Mouse (Mus musculus): ENCODE data around the gene 2310057J18Rik. TPM values are rescaled to one million over a fixed set of nuclear protein-coding genes. Genes with fewer than 3 reads are reported as not detected.
"Not testable (repeated sequence)": the region's sequence is repeated elsewhere in the genome, so short reads cannot be mapped to it uniquely, and the experiment has no call there.

2310057J18Rik gene
- polyA plus RNA-seq (2016; fragmentation: Nextera tagmentation; extraction: Ambion mirVana) = not detected in 2 replicates

DNA sequence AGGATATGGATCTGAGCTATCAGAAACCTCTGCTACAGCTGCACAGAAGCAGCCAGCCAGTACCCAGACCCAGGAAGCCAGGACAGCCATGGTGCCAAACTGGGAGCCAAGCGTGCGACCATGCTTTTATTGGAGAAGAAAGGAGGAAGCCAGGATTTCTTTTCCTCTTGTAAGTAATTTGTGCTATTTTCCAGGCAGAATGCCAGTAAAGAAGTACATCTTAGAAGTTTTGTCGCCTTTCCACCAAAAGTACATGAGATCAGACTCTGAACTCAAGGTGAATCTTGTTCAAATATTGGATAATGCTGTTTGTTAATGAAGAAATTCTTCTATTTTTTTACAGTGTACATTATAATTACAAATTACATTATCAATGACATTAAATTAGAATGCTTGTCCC is at the start of gene 2310057J18Rik:
TSS of gene 2310057J18Rik (minus strand) at position 101 of the 400 bp plus-strand sequence.
- Histone ChIP-seq H3K9ac (no peak within 1 kb of the TSS), H3K36me3 (replicated peaks) (no peaks in the 10 kb centered on the region), H3K4me2 (no peak within 1 kb of the TSS), H3K27ac (no peak within 1 kb of the TSS), H3K9me3 (no peaks in the 10 kb centered on the region), H3K4me3 (replicated peaks) (no peak within 1 kb of the TSS), H3K4me1 (no peaks in the 10 kb centered on the region), H3K27me3 (no peaks in the 10 kb centered on the region)
- ATAC-seq (ENCODE audit: low FRiP score) = no peak
- WGBS = 93% methylated on average over 3 of the region's 3 CpGs

DNA sequence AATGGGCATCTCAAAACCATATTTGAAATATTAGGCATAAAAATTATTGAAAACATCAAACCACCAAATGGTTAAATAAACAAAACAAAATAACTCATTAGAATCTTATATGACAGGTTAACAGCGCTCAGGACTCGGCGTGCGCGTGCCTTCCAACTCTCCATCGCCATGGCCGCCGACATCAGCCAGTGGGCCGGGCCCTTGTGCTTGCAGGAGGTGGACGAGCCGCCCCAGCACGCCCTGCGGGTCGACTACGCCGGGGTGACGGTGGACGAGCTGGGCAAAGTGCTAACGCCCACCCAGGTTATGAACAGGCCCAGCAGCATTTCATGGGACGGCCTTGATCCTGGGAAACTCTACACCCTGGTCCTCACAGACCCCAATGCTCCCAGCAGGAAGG is 43.9 kb upstream of the 2310057J18Rik start:
- H3K9ac ChIP-seq; H3K4me1 ChIP-seq; ATAC-seq (ENCODE audit: low FRiP score); H3K4me3 ChIP-seq (replicated peaks); H3K4me2 ChIP-seq; H3K27ac ChIP-seq; H3K27me3 ChIP-seq; H3K36me3 ChIP-seq (replicated peaks); H3K9me3 ChIP-seq: not testable (repeated sequence)
- WGBS = 87% methylated on average over 12 of the region's 20 CpGs

DNA sequence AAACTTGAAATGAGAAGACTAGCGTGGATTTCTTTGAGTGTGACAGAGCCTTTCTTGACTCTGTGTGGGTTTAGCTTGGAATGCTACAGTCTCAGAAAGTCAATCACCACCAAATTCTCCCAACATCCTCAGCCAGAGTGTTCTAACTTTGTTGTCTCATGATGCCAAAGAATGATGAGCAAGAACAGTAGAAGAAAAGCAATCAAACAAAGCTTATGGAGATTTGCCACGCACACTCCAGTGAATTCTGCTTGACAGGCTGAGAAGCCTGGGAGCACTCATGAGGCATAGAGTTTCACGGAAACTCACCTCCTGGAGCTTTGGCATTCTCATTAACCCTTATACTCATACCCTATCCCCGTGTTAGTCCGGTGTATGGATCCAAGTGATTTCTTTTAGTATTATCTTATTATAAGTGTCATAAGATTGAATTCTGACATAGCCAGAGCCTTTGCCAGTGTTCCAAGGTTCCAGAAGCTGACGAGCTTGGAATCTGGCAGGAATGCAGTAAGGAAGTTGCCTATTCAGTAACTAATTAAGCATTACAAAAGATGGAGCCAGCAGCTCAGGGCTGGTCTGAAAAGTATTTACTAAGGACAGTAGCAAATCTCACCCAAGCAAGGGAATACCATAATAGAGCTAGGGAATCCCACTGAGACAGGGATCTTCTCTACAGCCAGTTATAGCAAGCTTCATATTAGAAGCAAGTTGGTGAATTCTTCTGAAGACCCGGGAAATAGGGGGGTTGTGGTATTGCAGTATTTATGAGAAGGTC is 33.6 kb upstream of the 2310057J18Rik start:
- 62% methylated on average over 7 of the region's 7 CpGs for WGBS
- Histone ChIP-seq H3K9ac (no peak overlapping the region), H3K36me3 (replicated peaks) (no peaks in the 10 kb centered on the region), H3K4me1 (no peaks in the 10 kb centered on the region), H3K9me3 (no peaks in the 10 kb centered on the region), H3K4me2 (no peak overlapping the region), H3K4me3 (replicated peaks) (no peak overlapping the region), H3K27ac (no peak overlapping the region), H3K27me3 (no peaks in the 10 kb centered on the region)
- no peak for ATAC-seq (ENCODE audit: low FRiP score)

DNA sequence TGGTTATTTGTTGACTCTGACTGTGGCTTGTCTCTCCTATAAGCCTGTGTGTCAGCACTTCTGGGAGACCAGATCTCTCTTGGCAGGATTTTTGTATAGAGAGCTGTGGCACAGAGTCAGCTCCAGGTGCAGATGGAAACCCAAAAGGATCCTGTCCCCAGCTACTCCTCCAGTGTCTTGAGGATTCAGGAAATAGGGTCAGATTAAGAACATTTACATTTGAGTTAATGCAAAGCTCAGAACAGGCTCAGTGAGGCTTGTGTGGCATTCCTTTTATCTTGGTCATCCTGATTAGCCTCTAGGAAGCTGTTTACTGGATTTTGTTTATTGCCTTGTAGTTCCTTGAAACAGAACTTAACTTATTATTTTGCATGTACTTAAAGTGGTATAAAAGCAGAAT is 11.7 kb upstream of the 2310057J18Rik start:
- no peaks in the 10 kb centered on the region for H3K27me3 ChIP-seq
- no peak overlapping the region for H3K4me2 ChIP-seq
- H3K4me1 ChIP-seq = no peaks in the 10 kb centered on the region
- H3K4me3 ChIP-seq (replicated peaks) = no peak overlapping the region
- ATAC-seq (ENCODE audit: low FRiP score) = no peak
- no peak overlapping the region for H3K9ac ChIP-seq
- H3K36me3 ChIP-seq (replicated peaks) = no peaks in the 10 kb centered on the region
- no peak overlapping the region for H3K27ac ChIP-seq
- no peaks in the 10 kb centered on the region for H3K9me3 ChIP-seq

DNA sequence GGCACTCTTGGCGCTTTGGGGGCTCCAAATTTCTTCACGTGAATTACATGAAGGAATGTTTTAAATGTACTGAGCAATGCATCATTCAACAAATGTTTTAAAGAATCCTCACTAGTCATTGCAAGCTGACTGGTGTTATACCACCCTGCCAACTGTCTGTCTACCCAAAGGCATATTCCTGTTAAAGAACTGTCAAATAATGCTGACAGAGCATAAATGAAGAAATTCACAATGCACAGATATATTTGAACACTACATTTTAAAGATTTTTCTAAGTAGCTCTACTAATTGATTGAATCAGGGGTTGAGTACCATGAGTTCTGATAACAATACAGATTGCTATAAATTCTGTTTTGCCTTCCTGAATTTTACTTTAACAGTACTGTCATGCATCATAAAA is 2.9 kb upstream of the 2310057J18Rik start:
- ATAC-seq (ENCODE audit: low FRiP score) = no peak
- Histone ChIP-seq H3K36me3 (replicated peaks) (no peaks in the 10 kb centered on the region), H3K4me3 (replicated peaks) (no peak overlapping the region), H3K4me1 (no peaks in the 10 kb centered on the region), H3K27me3 (no peaks in the 10 kb centered on the region), H3K27ac (no peak overlapping the region), H3K9me3 (no peaks in the 10 kb centered on the region), H3K4me2 (no peak overlapping the region), H3K9ac (no peak overlapping the region)
- 82% methylated on average over 2 of the region's 2 CpGs for WGBS

DNA sequence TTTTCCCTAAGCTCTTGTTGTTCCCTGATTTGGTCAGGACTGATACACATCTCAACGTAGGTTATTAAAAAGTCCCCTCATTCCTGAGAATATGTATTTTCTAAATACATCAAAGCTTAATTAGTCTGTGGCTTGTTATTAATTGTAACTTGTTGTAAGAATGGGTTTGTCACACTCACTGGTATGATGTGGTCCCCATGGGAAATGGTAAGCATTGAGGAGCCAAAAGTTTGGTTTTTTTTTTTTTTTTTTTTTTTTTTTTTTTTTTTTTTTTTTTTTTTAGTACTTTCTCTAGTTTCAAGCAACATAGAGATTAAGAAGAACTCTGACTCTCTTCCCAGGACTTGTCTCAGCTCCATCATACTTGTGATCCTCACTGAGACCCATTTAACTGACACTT is 17.9 kb downstream of the 2310057J18Rik start:
- Histone ChIP-seq H3K27ac (no peak overlapping the region), H3K36me3 (replicated peaks) (no peaks in the 10 kb centered on the region), H3K4me2 (no peak overlapping the region), H3K9ac (no peak overlapping the region), H3K4me1 (no peaks in the 10 kb centered on the region), H3K4me3 (replicated peaks) (no peak overlapping the region), H3K27me3 (no peaks in the 10 kb centered on the region), H3K9me3 (no peaks in the 10 kb centered on the region)
- no peak for ATAC-seq (ENCODE audit: low FRiP score)
- WGBS = 85% methylated on average over 1 of the region's 1 CpGs

DNA sequence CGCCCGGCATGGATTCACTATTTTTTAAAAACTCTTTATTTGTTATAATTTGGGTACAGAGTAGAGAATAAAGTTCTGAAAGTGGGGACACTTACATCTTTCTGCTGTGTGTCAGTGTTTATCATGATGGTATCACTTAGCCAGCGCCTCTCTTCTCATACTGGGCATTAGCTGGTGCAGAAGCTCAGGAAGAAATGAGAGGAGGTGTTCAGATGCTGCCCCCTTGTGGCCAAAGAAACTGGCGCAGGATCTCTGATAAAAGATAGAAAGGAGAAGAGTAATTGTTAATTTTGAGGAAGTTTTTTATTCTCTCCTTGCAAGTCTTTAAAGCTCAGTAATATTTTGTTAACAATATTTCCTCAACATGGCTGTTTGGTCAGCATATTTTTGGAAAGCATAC is 31.0 kb downstream of the 2310057J18Rik start:
- Histone ChIP-seq H3K4me2 (no peak overlapping the region), H3K36me3 (replicated peaks) (no peaks in the 10 kb centered on the region), H3K4me1 (no peaks in the 10 kb centered on the region), H3K27ac (no peak overlapping the region), H3K9me3 (no peaks in the 10 kb centered on the region), H3K9ac (no peak overlapping the region), H3K27me3 (no peaks in the 10 kb centered on the region), H3K4me3 (replicated peaks) (no peak overlapping the region)
- WGBS = 53% methylated on average over 4 of the region's 4 CpGs
- peak; percentile 70 for ATAC-seq (ENCODE audit: low FRiP score)

DNA sequence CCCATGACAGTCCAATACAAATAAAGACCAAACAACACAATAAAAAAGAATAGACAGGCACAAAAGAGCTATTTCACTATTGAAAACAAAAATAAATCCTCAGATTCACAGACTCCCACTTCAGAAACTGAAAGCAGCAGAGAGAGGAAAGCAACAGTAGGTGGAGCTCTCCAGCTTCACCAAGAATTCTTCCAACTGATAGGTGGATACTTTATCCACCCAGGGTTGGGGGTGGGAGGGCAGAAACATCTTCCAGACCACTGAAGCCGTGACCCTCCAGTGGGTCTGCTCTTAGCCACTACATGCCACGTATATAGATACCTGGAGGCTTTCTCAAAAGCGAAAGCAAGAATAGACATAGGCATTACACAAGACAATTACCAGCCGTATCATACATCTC is 31.6 kb downstream of the 2310057J18Rik start:
- H3K27me3 ChIP-seq = no peaks in the 10 kb centered on the region
- no peak overlapping the region for H3K27ac ChIP-seq
- H3K4me1 ChIP-seq = no peaks in the 10 kb centered on the region
- 0 out of 2 replicates have a peak, but pooled peaks have one; percentile 33 for ATAC-seq (ENCODE audit: low FRiP score)
- no peak overlapping the region for H3K4me2 ChIP-seq
- 68% methylated on average over 4 of the region's 4 CpGs for WGBS
- H3K9me3 ChIP-seq = no peaks in the 10 kb centered on the region
- H3K36me3 ChIP-seq (replicated peaks) = no peaks in the 10 kb centered on the region
- H3K4me3 ChIP-seq (replicated peaks) = no peak overlapping the region
- H3K9ac ChIP-seq = no peak overlapping the region

Other genes with a start within 250 kb of the 2310057J18Rik start
- 67.4 and 71.0 TPM in 2 replicates for gene Soga3, start 157.5 kb upstream of the 2310057J18Rik start, polyA plus RNA-seq (2016; fragmentation: Nextera tagmentation; extraction: Ambion mirVana)
- 7.6 and 8.5 TPM in 2 replicates for gene Gm49353, start 212.7 kb upstream of the 2310057J18Rik start, polyA plus RNA-seq (2016; fragmentation: Nextera tagmentation; extraction: Ambion mirVana)
- 14.8 and 15.4 TPM in 2 replicates for gene 9330159F19Rik, start 225.3 kb upstream of the 2310057J18Rik start, polyA plus RNA-seq (2016; fragmentation: Nextera tagmentation; extraction: Ambion mirVana)